Mouse (Mus musculus) mature B cell (primary cell): ENCODE measurements around the gene Cped1.

Experiments used
- in situ Hi-C: fragments of 300-500 bp; cut with MboI; formaldehyde crosslinking; loops from 2 replicates; pipeline ENCODE4 v1.14.3; 2019

Gene Cped1

GRCm38 (mm10) chr6:22000086-22000485 is 14.4 kb downstream of the Cped1 start:
- in situ Hi-C loops = no loop called here

GRCm38 (mm10) chr6:22000881-22001280 is 15.2 kb downstream of the Cped1 start:
- in situ Hi-C loops = no loop called here

DNA sequence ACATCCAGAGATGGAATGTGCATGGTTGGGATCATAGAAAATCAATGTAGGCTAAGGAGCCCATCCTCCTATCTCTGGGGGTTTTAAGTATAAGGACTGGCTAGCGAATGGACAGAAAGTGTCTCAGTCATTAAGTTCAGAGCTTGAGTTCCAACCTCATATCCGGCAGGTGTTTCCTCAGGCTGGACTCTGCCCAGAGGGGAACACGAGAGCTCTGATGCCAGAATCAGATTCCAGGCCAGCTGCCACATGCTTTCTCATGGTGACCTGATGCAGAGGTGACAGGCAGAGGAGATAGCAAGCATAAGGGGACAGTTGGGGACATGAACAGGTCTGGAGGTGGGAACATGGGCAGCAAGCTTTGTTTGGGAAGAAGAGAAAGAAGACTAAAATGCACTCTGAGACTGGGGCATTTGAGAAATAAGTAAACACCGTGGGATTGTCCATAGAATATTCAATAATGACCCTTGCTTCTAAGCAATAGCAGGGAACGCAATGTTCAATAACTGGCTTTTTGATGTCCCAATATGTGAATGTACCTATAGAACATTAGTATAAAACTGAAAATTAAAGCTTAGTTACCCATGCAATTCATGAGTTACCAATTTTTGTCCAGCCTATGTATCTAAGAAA is 15.7 kb downstream of the Cped1 start:
- in situ Hi-C loops = no loop called here

GRCm38 (mm10) chr6:22002521-22003199 is 16.9 kb downstream of the Cped1 start:
- in situ Hi-C loops = no loop called here

DNA sequence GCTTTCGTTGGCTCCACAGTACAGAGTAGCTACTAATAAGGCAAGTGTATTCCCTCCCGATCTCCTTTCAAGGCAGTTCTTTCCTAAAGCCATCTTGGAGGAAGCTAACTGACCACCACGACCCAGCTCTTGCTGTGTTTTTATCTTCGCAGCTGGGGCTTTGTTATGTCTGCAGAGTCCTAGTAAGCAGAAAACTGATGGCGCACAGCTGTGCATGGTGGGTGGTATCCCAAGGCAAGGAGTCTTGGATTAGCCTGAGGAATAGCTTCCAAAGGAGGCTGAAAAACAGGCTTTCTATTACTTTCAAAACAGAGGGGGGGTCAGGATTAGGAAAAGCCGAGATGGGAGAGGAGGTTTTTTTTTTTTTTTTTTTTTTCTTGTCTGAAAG is 17.5 kb downstream of the Cped1 start:
- in situ Hi-C loops = no loop called here

DNA sequence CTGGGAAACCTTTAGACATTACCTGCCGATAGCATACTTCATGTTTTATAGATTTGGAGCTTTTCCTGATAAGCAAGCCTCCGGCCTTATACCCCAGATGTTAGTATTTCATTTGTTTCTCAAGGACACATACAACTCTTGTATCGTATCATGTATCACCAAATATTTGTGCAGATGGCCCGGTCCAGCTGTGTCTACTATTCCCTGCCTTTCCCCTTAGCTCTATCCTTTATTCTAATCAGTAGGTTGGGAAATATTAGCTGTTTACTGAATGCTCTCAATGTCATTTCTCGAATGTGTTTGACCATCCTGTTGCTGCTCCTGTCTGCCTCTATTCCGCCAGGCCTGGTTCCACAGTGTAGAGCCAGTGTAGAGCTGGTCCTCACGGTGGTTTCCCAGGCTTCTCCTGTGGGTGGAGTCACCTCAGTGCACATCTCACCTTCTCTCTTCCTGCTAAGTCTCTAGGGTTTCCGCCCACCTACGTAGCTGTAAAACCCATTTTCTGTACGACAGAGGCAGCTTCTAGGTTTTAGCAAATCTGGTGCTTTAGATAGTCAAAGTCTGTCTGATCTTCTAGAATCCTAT is 18.3 kb downstream of the Cped1 start:
- in situ Hi-C loops = no loop called here

DNA sequence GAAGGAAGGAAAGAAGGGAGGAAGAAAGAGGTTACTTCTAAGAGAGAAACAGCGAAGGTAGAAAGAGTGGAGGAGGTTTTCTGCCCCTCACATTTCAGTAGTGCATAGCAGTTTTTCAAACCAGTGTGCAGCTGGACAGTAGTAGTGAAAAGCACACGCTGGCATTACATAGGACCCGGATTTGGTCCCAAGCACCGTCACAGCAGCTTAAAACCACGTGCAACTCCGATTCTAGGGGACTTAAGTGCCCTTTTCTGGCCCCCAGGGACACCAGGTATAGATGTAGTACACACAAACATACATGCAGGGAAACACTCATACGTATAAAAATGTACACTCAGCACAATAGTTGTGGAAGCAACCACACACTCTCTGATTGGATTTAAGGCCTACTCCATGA is 22.6 kb downstream of the Cped1 start:
- in situ Hi-C loops = no loop called here

GRCm38 (mm10) chr6:22010258-22010657 is 24.5 kb downstream of the Cped1 start:
- in situ Hi-C loops = no loop called here

DNA sequence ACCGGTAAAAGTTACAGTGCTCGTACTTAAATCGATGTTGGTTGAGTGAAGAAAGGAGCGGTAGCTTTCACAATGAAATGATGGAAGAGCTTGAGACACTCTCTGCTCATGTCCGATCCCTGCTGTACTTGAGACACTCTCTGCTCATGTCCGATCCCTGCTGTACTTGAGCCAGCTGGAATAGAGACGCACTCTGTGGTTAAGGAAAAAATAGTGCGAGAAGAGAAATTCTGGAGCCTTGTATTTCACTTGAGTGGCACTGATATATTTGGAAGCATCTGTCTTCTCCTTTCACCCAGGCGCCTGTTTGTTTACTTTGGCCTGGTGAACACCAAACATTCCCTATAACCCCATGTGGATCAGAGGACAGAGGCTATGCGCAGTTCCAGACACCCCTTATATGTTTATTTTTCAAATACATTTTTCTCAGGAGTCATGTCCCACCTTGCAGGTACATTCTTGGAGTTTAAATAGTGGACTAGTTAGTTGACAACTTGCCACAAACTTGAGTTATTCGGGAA is 25.1 kb downstream of the Cped1 start:
- in situ Hi-C loops = no loop called here

- in situ Hi-C loops = no loop called here
These were observed 25.8 kb downstream of the Cped1 start for GRCm38 (mm10) chr6:22011546-22011945.

- in situ Hi-C loops = no loop called here
These were observed 26.4 kb downstream of the Cped1 start for GRCm38 (mm10) chr6:22012099-22012498.

- in situ Hi-C loops = no loop called here
These were observed 26.8 kb downstream of the Cped1 start for GRCm38 (mm10) chr6:22012501-22012900.

GRCm38 (mm10) chr6:22013394-22013793 is 27.7 kb downstream of the Cped1 start:
- in situ Hi-C loops = no loop called here

GRCm38 (mm10) chr6:22014291-22014911 is 28.7 kb downstream of the Cped1 start:
- in situ Hi-C loops = no loop called here

GRCm38 (mm10) chr6:22017631-22018030 is 31.9 kb downstream of the Cped1 start:
- in situ Hi-C loops = no loop called here

DNA sequence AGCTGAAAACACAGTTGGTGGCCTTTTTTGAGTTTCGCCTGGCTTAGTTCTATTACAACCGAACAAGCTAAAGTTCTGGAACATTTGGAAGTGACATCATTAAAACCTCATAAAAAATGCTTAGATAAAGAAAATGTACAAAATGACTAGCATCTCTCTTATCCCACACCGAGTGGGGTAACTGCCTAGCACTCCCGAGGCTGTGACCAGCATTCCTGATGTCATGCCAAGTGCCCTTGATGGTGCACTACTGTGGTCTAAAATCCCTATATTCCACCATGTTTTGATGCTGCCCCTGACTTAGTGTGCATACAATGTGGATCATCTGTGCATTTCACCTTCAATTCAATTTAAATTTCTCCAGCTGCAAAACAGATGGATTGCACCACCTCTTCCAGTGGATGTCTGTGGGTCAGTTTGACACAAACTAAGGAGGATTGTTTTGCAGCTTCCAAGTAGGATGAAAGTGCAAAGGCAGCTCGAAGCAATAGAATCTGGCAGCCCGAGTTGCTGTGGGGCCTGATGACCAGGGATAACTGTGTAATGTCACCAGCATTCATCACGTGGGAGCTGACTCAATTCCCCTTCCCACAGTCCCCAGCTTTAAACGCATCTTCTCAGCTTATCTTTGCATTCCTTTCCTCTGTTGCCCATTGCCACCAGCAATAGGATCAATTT is 33.2 kb downstream of the Cped1 start:
- in situ Hi-C loops = no loop called here

GRCm38 (mm10) chr6:22019637-22020036 is 33.9 kb downstream of the Cped1 start:
- in situ Hi-C loops = no loop called here

DNA sequence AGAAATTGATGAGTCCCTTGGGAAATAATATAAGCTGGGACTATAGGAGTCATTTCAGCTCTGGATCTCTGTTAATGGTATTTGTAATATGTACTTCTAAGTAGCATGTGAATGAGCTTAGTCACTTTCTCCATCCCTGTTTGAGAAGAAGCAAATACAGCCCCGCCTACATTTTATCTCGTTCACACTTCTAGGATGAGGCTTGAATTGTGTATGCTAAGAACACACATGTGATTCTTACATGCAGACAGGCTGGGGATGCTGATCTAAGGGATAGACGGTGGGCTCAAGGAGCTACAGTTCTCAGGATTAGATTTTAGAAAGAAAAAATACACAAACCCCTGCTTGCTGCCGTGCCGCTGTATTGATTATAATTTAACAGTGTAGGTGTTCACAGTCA is 35.0 kb downstream of the Cped1 start:
- in situ Hi-C loops = no loop called here

GRCm38 (mm10) chr6:22021315-22021714 is 35.6 kb downstream of the Cped1 start:
- in situ Hi-C loops = no loop called here

GRCm38 (mm10) chr6:22024168-22024567 is 38.5 kb downstream of the Cped1 start:
- in situ Hi-C loops = no loop called here

DNA sequence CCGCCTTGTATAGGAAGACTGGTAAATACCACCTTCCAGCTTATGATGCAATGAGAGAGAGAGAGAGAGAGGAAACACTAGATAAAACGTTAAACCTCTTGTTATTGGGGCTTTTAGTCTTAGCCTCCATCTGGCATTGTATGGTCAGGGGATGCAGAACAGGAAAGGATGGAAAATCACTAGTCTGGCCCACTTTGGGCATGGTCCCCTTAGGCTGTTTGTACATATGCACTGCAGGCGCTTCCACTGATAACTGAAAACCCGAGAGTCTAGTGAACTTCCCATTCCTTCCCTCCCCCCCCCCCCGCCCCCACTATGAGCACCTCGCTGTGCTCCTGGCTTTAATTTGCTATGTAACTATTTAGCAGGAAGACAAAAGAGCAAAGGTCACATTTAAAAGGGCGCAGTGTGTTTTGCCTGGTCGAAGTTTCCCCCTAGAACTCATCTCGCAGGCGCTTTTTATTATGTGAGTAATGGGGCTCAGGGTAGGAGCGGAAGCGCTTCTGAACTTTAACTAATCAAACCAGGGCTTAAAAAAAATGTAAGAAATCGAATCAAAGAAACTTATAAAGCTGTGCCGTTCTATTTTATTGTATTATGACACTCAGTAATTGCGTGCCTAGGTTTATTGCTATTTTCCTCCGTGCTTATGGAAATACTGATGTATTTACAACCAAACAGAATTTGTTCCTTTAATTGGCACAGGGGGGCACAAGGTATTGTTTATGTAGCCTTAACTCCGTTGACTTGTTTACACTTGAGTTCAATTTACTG is 40.1 kb downstream of the Cped1 start:
- in situ Hi-C loops = no loop called here

DNA sequence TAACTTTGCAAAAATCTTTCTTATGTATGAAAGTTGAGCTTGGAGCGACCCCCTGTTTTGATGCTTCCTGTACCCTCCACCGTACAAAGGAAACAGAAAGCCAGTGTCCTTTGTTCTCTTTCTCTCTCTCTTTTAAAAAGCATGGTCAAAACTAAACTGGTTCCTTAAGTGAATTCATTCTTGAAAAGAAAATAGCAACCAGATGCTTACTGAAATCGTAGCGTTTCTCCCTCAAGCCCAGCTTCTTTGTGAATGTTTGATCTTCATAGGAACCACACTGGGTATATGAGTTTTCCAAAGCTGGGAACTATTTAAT is 40.6 kb downstream of the Cped1 start:
- in situ Hi-C loops = no loop called here
